Mouse (Mus musculus): ENCODE data around the gene Tas1r1. TPM values are rescaled to one million over a fixed set of nuclear protein-coding genes. Genes with fewer than 3 reads are reported as not detected.

Tas1r1 gene
- total and polyA plus RNA-seq, 3 experiments, result 0.12 to 0.21 TPM; not detected in 1

DNA sequence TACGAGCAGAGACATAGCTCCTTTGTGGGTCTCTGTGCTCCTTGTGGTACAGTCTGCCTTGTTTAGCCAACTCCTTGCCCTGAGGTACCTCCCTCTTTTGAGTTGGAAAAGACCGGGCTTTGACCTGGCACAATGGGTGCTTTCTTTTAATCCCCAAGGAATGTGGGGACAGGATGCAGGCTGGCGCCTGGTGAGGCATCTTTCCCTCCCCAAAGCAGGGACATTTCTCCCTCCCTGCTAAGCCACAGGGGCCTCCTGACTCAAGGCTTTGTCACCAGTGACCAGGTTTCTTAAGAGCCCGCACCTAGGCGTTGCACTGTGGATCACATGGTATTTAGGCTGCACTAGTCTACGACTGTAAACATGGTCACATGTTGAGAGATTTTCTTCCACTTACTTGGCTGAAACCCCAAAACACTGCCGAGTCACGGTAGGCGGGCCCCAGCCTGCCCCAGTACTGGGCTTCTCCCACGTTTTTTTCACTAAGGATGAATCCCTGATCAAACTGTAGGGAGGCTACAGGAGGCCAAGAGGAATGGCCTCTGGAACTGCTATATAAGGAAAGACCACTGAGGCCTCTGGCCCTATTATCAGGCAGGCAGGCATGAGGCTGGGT is 28.2 kb downstream of the Tas1r1 start (continued):
- no peak for TF ChIP-seq CHD2 (IDR thresholded peaks at IDR 0.05; ENCODE audit: low read length)
- peak; percentile 99 for TF ChIP-seq MXI1 (IDR thresholded peaks at IDR 0.05; ENCODE audit: low read depth, low read length)
- no peak for TF ChIP-seq KAT2A (conservative IDR thresholded peaks at IDR 0.05; ENCODE audit: low read depth, low read length)

DNA sequence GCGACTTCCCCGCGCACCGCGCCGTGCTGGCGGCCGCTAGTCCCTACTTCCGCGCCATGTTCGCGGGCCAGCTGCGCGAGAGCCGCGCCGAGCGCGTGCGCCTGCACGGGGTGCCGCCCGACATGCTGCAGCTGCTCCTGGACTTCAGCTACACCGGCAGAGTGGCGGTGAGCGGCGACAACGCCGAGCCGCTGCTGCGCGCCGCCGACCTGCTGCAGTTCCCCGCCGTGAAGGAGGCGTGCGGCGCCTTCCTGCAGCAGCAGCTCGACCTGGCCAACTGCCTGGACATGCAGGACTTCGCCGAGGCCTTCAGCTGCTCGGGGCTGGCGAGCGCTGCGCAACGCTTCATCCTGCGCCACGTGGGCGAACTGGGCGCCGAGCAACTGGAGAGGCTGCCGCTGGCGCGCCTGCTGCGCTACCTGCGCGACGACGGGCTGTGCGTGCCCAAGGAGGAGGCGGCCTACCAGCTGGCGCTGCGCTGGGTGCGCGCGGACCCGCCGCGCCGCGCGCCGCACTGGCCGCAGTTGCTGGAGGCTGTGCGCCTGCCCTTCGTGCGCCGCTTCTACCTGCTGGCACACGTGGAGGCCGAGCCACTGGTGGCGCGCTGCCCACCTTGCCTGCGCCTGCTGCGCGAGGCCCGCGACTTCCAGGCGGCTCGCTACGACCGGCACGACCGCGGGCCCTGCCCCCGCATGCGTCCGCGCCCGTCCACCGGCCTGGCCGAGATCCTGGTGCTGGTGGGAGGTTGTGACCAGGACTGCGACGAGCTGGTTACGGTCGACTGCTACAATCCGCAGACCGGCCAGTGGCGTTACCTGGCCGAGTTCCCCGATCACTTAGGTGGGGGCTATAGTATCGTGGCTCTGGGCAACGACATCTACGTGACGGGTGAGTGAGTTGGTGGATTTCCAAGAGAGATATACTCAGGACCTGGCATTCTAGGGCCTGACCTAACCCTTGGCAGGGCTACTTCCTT is 29.0 kb downstream of the Tas1r1 start:
- DNase-seq (ENCODE audit: low read depth, low spot score), result peak; percentile 78
- TF ChIP-seq MAFK (IDR thresholded peaks at IDR 0.05; ENCODE audit: borderline replicate concordance, low read depth, low read length) (no peak), TCF12 (IDR thresholded peaks at IDR 0.05; ENCODE audit: low read depth, low read length) (no peak), MYC (IDR thresholded peaks at IDR 0.05; ENCODE audit: low read depth, low read length) (peak; percentile 34; the same call in 1 of the 2 replicates), MXI1 (IDR thresholded peaks at IDR 0.05; ENCODE audit: low read depth, low read length) (peak; percentile 75), ZKSCAN1 (IDR thresholded peaks at IDR 0.05; ENCODE audit: low read depth, low read length) (no peak), USF1 (IDR thresholded peaks at IDR 0.05; ENCODE audit: low read depth, low read length) (peak; percentile 14; the same call in 1 of the 2 replicates), UBTF (IDR thresholded peaks at IDR 0.05; ENCODE audit: borderline replicate concordance, insufficient read depth, low read depth, low read length) (0 out of 2 replicates have a peak, but pooled peaks have one; percentile 32), NRF1 (IDR thresholded peaks at IDR 0.05; ENCODE audit: insufficient read depth, low read depth, low read length, poor library complexity, severe bottlenecking) (peak; percentile 65), MAX (IDR thresholded peaks at IDR 0.05; ENCODE audit: low read length) (peak; percentile 71)
- H3K4me3 ChIP-seq (ENCODE audit: control insufficient read depth in 1 of 2, insufficient read depth in 1 of 2, low read depth in 2 of 2, low read length in 2 of 2), result peak overlapping the region; percentile 74 to 83

DNA sequence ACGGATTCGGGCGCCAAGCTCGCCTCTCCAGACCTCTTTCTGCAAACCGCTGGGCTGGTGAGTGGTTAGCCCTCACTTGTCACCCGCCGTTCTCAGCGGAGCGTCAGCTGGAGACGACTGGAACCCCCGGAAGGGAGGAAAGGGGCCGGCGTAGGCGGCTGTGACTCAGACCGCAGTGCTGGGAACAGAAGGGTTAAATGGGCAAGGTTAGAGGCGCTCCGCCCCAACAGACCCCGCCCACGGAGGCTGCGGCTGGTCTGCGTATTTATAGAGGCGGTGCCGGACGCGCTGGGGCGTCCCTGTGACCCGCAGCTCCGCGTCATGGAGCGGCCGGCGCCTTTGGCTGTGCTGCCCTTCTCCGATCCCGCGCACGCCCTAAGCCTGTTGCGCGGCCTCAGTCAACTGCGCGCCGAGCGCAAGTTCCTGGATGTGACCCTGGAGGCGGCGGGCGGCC is 29.7 kb downstream of the Tas1r1 start, which contains the start of gene Klhl21:
Gene Klhl21, plus strand, starts transcription at position 182 of the 454 bp plus-strand sequence.
- no peaks in the 10 kb centered on the region for H3K27me3 ChIP-seq (ENCODE audit: control insufficient read depth in 1 of 2, insufficient read depth in 2 of 2, low read length in 2 of 2)
- peaks cover 0 to 5% of the 10 kb centered on the region in 2 experiments; a peak in 1 of 4 replicates for H3K36me3 ChIP-seq (ENCODE audit: control insufficient read depth in 1 of 2, insufficient read depth in 2 of 2, low read length in 2 of 2)
- peaks cover 38% of the 10 kb centered on the region for H3K79me2 ChIP-seq (ENCODE audit: control insufficient read depth, insufficient read depth, low read length, poor library complexity)
- H3K9ac ChIP-seq (ENCODE audit: control insufficient read depth, low read depth, low read length, poor library complexity, severe bottlenecking), result peak within 1 kb of the TSS; percentile 81
- H3K4me1 ChIP-seq (ENCODE audit: control insufficient read depth in 1 of 2, insufficient read depth in 2 of 2, low read length in 2 of 2), result peaks cover 0 to 11% of the 10 kb centered on the region in 2 experiments; a peak in 3 of 4 replicates
- peak; percentile 97 for DNase-seq (ENCODE audit: low read depth, low spot score)
- peak within 1 kb of the TSS; percentile 46 for H3K27ac ChIP-seq (ENCODE audit: control insufficient read depth, low read depth, low read length)
- peak within 1 kb of the TSS; percentile 74 to 83 for H3K4me3 ChIP-seq (ENCODE audit: control insufficient read depth in 1 of 2, insufficient read depth in 1 of 2, low read depth in 2 of 2, low read length in 2 of 2)
- H3K9me3 ChIP-seq (replicated peaks; ENCODE audit: insufficient read depth, low read length), result no peaks in the 10 kb centered on the region
- TF ChIP-seq ZMIZ1 (IDR thresholded peaks at IDR 0.05; ENCODE audit: low read depth, low read length) (peak; percentile 94), USF2 (IDR thresholded peaks at IDR 0.05; ENCODE audit: borderline replicate concordance in 1 of 2, insufficient read depth in 1 of 2, low read depth in 1 of 2, low read length in 2 of 2) (no peak), MXI1 (IDR thresholded peaks at IDR 0.05; ENCODE audit: low read depth, low read length) (no peak), RCOR1 (IDR thresholded peaks at IDR 0.05; ENCODE audit: low read depth, low read length) (no peak), MAZ (IDR thresholded peaks at IDR 0.05; ENCODE audit: low read depth, low read length) (peak; percentile 83; the same call in 1 of the 2 replicates), UBTF (IDR thresholded peaks at IDR 0.05; ENCODE audit: borderline replicate concordance, insufficient read depth, low read depth, low read length) (peak; percentile 23; the same call in 1 of the 2 replicates), MAX (IDR thresholded peaks at IDR 0.05; ENCODE audit: low read length) (peak; percentile 12; the same call in 1 of the 2 replicates), TBP (IDR thresholded peaks at IDR 0.05; ENCODE audit: low read depth, low read length) (peak; percentile 92), SIN3A (IDR thresholded peaks at IDR 0.05; ENCODE audit: low read length) (peak; percentile 84), GATA1 (IDR thresholded peaks at IDR 0.05; ENCODE audit: low read depth, low read length) (no peak), POLR2A (IDR thresholded peaks at IDR 0.05; ENCODE audit: control insufficient read depth in 1 of 2, insufficient read depth in 1 of 2, low read depth in 1 of 2, low read length in 2 of 2, poor library complexity in 1 of 2) (peak; percentile 93), TCF12 (IDR thresholded peaks at IDR 0.05; ENCODE audit: low read depth, low read length) (peak; percentile 26; the same call in 1 of the 2 replicates), BHLHE40 (IDR thresholded peaks at IDR 0.05; ENCODE audit: borderline replicate concordance, low read depth, low read length) (no peak), NELFE (IDR thresholded peaks at IDR 0.05; ENCODE audit: low read depth, low read length) (peak; percentile 97), EP300 (IDR thresholded peaks at IDR 0.05; ENCODE audit: low read depth in 1 of 2, low read length in 2 of 2) (peak in 1 of 2 experiments; percentile 36; a peak in 2 of 4 replicates), RAD21 (IDR thresholded peaks at IDR 0.05; ENCODE audit: low read depth, low read length) (no peak), HCFC1 (IDR thresholded peaks at IDR 0.05; ENCODE audit: low read depth, low read length) (peak; percentile 78)

More for the DNA sequence above, 29.0 kb downstream of the Tas1r1 start:
- H3K9ac ChIP-seq (ENCODE audit: control insufficient read depth, low read depth, low read length, poor library complexity, severe bottlenecking), result peak overlapping the region; percentile 81
- peaks cover 0 to 11% of the 10 kb centered on the region in 2 experiments; a peak in 3 of 4 replicates for H3K4me1 ChIP-seq (ENCODE audit: control insufficient read depth in 1 of 2, insufficient read depth in 2 of 2, low read length in 2 of 2)
- peaks cover 0 to 5% of the 10 kb centered on the region in 2 experiments; a peak in 2 of 4 replicates for H3K36me3 ChIP-seq (ENCODE audit: control insufficient read depth in 1 of 2, insufficient read depth in 2 of 2, low read length in 2 of 2)
- H3K27ac ChIP-seq (ENCODE audit: control insufficient read depth, low read depth, low read length), result peak overlapping the region; percentile 46
- no peaks in the 10 kb centered on the region for H3K9me3 ChIP-seq (replicated peaks; ENCODE audit: insufficient read depth, low read length)
- H3K27me3 ChIP-seq (ENCODE audit: control insufficient read depth in 1 of 2, insufficient read depth in 2 of 2, low read length in 2 of 2), result no peaks in the 10 kb centered on the region
- peaks cover 38% of the 10 kb centered on the region for H3K79me2 ChIP-seq (ENCODE audit: control insufficient read depth, insufficient read depth, low read length, poor library complexity)
